Mouse (Mus musculus) retina, postnatal 1 day (tissue): ENCODE results near the gene Zfp947.
"Not testable (repeated sequence)": the region's sequence is repeated elsewhere in the genome, so short reads cannot be mapped to it uniquely, and the experiment has no call there.

ENCODE experiments used
- DNase-seq: peaks from one replicate; pipeline ENCODE4 v3.0.0-alpha.2; 2012

Gene Zfp947

DNA sequence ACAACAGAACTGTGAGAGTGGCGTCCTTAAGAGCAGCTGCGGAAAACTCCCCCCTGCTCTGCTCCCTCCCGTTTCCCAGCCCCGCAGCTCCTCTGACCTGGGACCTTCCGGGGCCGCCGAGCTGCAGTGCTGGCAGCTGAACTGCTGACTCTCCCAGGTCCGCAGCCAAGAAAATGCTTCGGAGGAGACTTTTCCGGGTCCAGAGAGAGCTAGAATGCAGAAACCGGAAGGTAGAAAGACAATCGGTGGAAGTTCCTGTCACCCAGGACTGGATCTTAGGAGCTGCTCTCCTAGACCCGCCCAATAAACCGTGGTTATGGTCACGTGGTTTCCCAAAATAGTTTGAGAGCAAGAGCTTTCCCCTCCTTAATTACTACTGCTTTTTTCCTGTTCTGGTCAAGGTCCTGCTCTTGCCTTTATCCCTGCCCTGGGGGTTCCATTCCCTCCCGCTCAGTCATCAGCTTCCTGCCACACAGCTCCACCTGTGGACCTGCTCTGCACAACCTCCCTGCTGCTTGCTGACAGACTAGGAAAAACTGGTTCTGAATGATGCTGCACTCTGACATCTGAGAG, at the start of gene Zfp947:
Gene Zfp947, minus strand, starts transcription at position 469 of the 573 bp plus-strand sequence.
- DNase-seq: peak; percentile 69

DNA sequence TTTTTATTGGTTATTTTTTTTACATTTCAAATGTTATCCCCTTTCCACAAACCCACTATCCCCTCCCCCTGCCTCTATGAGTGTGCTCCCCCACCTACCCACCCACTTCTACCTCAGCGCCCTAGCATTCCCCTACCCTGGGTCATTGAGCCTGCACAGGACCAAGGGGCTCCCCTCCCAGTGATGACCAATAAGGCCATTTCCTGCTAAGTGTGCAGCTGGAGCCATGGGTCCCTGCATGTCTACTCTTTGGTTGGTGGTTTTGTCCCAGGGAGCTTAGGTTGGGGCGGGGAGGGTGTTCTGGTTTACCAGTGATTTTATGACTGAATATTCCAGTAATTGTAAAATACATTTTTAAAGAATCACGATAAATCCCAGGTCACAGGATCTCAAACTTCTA, 686 bp downstream of the Zfp947 start:
- peak; percentile 11 for DNase-seq

DNA sequence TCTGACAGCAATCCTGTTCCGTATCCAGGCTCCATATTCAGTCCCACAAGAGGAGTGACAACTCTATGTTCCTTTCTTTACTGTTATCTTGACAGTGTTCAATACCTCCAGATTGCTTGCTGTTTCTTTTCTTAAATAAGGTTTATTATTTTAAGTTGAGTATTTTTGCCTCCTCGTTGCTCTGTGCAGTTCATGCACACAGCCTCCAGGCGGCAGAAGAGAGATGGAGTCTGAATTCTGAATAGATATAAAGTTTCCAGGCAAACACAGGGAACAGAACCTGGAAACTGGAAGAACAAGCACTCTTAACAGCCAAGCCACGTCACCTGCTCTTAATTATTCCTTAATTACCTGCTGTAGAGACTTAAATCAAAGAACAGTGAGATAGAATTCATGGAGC, 12.0 kb downstream of the Zfp947 start:
- not testable (repeated sequence) for DNase-seq

DNA sequence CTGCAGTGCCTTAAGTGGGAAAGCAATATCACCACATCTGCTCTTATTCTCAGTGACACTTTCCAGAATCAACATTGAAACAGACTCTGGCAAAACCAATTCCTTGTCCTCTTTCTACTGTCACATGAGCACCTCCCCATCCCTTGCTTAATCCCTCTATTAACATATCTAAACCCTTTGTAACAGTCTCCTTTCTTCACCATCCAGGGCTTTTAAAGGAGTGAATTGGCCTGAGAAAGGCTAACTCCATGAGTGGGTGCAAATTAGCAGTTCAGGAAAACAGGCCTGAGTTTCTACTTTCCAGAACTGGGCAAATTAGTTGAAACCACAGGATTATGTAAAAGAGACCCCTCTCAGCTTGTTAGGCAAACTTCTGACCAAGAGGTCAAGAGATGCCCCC, 47.2 kb downstream of the Zfp947 start:
- no peak for DNase-seq
